Mouse (Mus musculus) neural tube, embryonic 13.5 days (tissue): Measurements from ENCODE around the gene Sucla2. TPM values are rescaled to one million over a fixed set of nuclear protein-coding genes. Genes with fewer than 3 reads are reported as not detected.
A peak's percentile ranks its signal among the peaks of the same experiment; 100 is the strongest.

Experiments used
- ATAC-seq: fragments of 200-750 bp; cut with Nextera tagmentation; 2 replicates; pipeline ENCODE4 v1.8.0; 2017; ENCODE audit warnings: low read depth, mild to moderate bottlenecking, moderate TSS enrichment, moderate library complexity
- H3K27ac ChIP-seq: fragments of 300-500 bp; sonication (generic); replicated peaks from 2 replicates; pipeline ENCODE4 v1.5.1; 2015; ENCODE audit warnings: moderate library complexity, mild to moderate bottlenecking, inconsistent platforms
- H3K27me3 ChIP-seq: fragments of 300-500 bp; sonication (generic); 2 replicates; pipeline ENCODE4 v1.6.1; 2015; ENCODE audit warnings: mild to moderate bottlenecking, inconsistent platforms
- H3K36me3 ChIP-seq: fragments of 300-500 bp; sonication (generic); 2 replicates; pipeline ENCODE4 v1.6.1; 2015; ENCODE audit warnings: mild to moderate bottlenecking, inconsistent platforms
- H3K4me1 ChIP-seq: fragments of 300-500 bp; sonication (generic); replicated peaks from 2 replicates; pipeline ENCODE4 v1.6.1; 2015; ENCODE audit warnings: inconsistent platforms
- H3K4me2 ChIP-seq: fragments of 300-500 bp; sonication (generic); 2 replicates; pipeline ENCODE4 v1.6.1; 2015; ENCODE audit warnings: inconsistent platforms, mild to moderate bottlenecking, moderate library complexity
- H3K4me3 ChIP-seq: fragments of 300-500 bp; sonication (generic); 2 replicates; pipeline ENCODE4 v1.5.1; 2015; ENCODE audit warnings: mild to moderate bottlenecking, inconsistent platforms
- H3K9ac ChIP-seq: fragments of 300-500 bp; sonication (generic); 2 replicates; pipeline ENCODE4 v1.6.1; 2015; ENCODE audit warnings: moderate library complexity, mild to moderate bottlenecking, inconsistent platforms
- H3K9me3 ChIP-seq: fragments of 300-500 bp; sonication (generic); 2 replicates; pipeline ENCODE4 v1.6.1; 2016; ENCODE audit warnings: inconsistent platforms
- WGBS: fragments of 180-500 bp; shearing (Covaris S2); methylation state at CpG from one replicate; pipeline ENCODE4 v1.1.7; 2015; 5-methylcytosine and 5-hydroxymethylcytosine counted together
- polyA plus RNA-seq: library from polyadenylated mRNA; unstranded; fragments of >200 nt; fragmentation: Nextera tagmentation; extraction: Ambion mirVana; gene quantifications from 2 replicates; pipeline ENCODE4 v1.2.1, GENCODE M21; 2015

Gene Sucla2
- polyA plus RNA-seq, result 118 and 126 TPM in 2 replicates

- under 1% methylated on average over 37 of the region's 41 CpGs for WGBS
- Histone ChIP-seq H3K4me2 (peak within 1 kb of the TSS; percentile 46), H3K4me3 (peak within 1 kb of the TSS; percentile 48), H3K4me1 (peaks cover 6% of the 10 kb centered on the region), H3K27me3 (peaks cover 4% of the 10 kb centered on the region; the same call in 1 of the 2 replicates), H3K27ac (peak within 1 kb of the TSS; percentile 94), H3K9ac (peak within 1 kb of the TSS; percentile 69), H3K9me3 (no peaks in the 10 kb centered on the region), H3K36me3 (no peaks in the 10 kb centered on the region)
- peak; percentile 99 for ATAC-seq
Measured at GRCm38 (mm10) chr14:73524766-73525448, at the start of gene Sucla2. TSS of gene Sucla2 (plus strand) at chr14:73525319.

DNA sequence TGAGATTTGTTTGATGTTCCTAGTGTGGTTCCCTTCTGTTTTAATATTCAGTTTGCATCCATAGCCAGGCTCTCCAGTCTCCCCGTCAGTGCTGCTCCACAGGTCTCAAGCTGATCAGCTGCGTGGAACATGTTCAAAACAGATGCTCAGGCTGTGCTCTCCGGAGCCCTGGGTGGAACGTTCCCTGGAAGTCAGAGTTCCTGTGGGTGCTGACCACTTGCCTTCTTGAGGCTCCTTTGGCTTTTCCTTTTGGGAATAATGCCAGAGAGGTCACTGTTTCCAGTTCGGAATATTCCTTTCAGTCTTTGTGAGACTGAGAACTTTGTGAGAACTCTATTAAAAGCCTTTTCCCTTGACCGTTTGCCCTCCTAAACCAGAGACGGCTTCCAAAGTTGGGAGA, 49.6 kb upstream of the Sucla2 start:
- Histone ChIP-seq H3K4me1 (peaks cover 37% of the 10 kb centered on the region), H3K4me2 (no peak overlapping the region), H3K9me3 (no peaks in the 10 kb centered on the region), H3K4me3 (no peak overlapping the region), H3K27me3 (no peaks in the 10 kb centered on the region), H3K27ac (0 out of 2 replicates have a peak overlapping the region, but pooled peaks have one; percentile 1), H3K36me3 (no peaks in the 10 kb centered on the region), H3K9ac (no peak overlapping the region)
- WGBS, result 70% methylated on average over 7 of the region's 7 CpGs
- ATAC-seq, result no peak

DNA sequence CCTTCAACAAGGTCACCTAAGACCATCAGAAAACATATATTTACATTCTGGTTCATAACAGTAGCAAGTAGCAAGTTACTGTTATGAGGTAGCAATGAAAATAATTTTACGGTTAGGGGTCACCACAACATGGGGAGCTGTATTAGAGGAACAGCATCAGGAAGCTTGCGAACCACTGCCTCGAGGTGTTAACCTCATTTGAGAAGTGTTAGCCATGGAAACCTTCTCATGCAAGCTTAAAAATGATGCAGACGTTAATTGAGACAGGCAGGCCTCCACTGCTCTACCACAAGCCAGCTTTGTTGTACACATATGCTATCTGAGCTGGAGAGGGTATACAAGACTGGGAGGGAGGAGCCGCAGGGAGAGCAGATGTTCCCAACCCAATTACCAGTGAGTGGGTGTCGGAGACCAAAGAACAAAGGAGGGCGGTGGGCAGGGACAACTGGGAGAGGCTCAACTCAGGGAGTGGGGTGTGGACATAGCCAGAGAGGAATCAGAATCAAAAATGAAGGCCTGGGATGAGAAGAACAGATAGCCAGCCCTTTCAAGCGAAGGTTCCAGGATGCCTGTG, 48.7 kb upstream of the Sucla2 start:
- no peak overlapping the region for H3K4me2 ChIP-seq
- H3K27me3 ChIP-seq, result no peaks in the 10 kb centered on the region
- H3K27ac ChIP-seq, result no peak overlapping the region
- H3K4me3 ChIP-seq, result no peak overlapping the region
- ATAC-seq, result no peak
- no peaks in the 10 kb centered on the region for H3K36me3 ChIP-seq
- H3K4me1 ChIP-seq, result peaks cover 37% of the 10 kb centered on the region
- no peaks in the 10 kb centered on the region for H3K9me3 ChIP-seq
- no peak overlapping the region for H3K9ac ChIP-seq
- WGBS, result 65% methylated on average over 8 of the region's 8 CpGs

- Histone ChIP-seq H3K4me3 (no peak overlapping the region), H3K4me1 (peaks cover 37% of the 10 kb centered on the region), H3K9ac (no peak overlapping the region), H3K9me3 (no peaks in the 10 kb centered on the region), H3K36me3 (no peaks in the 10 kb centered on the region), H3K27ac (no peak overlapping the region), H3K27me3 (no peaks in the 10 kb centered on the region), H3K4me2 (no peak overlapping the region)
- ATAC-seq, result no peak
- 95% methylated on average over 10 of the region's 10 CpGs for whole genome bisulfite sequencing
Measured at GRCm38 (mm10) chr14:73477077-73477476, 48.0 kb upstream of the Sucla2 start.

DNA sequence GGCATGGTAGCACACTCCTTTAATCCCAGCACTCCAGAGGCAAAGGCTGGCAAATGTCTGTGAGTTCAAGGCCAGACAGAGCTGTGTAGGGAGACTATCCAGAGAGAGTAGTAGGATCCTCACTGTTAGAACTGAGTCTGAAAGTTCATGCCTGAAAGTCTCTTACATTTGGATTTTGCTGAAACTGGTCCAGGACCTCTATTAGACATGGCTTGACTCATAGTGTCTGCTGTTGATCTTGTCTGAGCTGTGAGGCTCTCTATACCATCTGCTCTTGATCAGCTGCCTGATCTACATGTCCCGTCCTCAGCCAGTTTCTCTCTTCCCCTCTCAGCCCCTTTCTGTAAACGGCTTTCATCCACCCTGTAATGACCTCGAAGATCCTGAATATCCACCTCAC, 46.8 kb upstream of the Sucla2 start:
- Histone ChIP-seq H3K27ac (no peak overlapping the region), H3K27me3 (no peaks in the 10 kb centered on the region), H3K36me3 (no peaks in the 10 kb centered on the region), H3K4me3 (no peak overlapping the region), H3K9ac (no peak overlapping the region), H3K9me3 (no peaks in the 10 kb centered on the region), H3K4me2 (no peak overlapping the region), H3K4me1 (peaks cover 25% of the 10 kb centered on the region)
- no peak for ATAC-seq
- WGBS, result 89% methylated on average over 3 of the region's 3 CpGs

GRCm38 (mm10) chr14:73479771-73480170, 45.3 kb upstream of the Sucla2 start:
- Histone ChIP-seq H3K27me3 (no peaks in the 10 kb centered on the region), H3K4me2 (no peak overlapping the region)
- 30% methylated on average over 1 of the region's 1 CpGs for WGBS

GRCm38 (mm10) chr14:73483516-73484229, 41.4 kb upstream of the Sucla2 start:
- H3K27ac ChIP-seq, result no peak overlapping the region
- ATAC-seq, result no peak
- no peaks in the 10 kb centered on the region for H3K36me3 ChIP-seq
- H3K9me3 ChIP-seq, result no peaks in the 10 kb centered on the region
- H3K9ac ChIP-seq, result no peak overlapping the region
- H3K4me3 ChIP-seq, result no peak overlapping the region
- WGBS, result 82% methylated on average over 5 of the region's 5 CpGs
- no peaks in the 10 kb centered on the region for H3K4me1 ChIP-seq
- H3K27me3 ChIP-seq, result no peaks in the 10 kb centered on the region
- no peak overlapping the region for H3K4me2 ChIP-seq

More at GRCm38 (mm10) chr14:73479771-73480170, 45.3 kb upstream of the Sucla2 start:
- Histone ChIP-seq H3K36me3 (no peaks in the 10 kb centered on the region), H3K9me3 (no peaks in the 10 kb centered on the region), H3K9ac (no peak overlapping the region), H3K4me3 (no peak overlapping the region), H3K4me1 (peaks cover 12% of the 10 kb centered on the region), H3K27ac (no peak overlapping the region)
- no peak for ATAC-seq

DNA sequence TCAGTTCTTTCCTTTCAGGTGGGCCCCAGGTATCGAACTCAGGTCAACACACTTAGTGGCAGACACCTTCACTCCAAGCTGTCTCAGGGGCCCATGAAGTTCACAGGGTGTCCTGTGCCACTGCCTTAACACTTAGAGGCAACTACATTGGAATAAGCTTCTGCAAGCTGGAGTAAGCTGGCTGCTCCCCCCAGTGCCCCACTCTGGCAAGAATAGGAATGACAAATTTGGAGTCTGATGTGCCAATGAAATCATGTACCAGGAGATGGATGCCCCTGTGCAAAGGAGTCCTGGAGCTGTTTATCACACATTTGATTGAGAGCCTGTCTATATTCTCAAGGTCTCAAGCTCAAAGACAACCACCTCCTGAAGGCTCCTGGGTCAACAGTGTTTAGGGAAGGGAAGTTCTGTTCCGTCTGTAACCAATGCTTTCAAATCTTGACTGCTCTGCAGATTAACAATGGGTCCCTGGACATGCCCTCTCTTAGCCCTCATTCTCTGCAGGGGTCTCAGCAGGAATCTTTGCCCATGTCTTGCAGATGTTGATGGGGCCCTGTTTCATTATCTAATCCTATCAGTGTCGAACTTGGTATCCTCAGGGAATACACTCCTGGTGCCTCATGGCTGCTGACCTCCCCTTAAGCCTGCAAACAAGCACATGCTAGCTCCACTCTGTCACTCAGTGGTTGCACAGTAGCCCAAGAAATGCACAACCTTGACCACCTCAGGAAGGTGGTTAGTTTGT, 40.6 kb upstream of the Sucla2 start:
- no peak for ATAC-seq
- Histone ChIP-seq H3K4me1 (no peaks in the 10 kb centered on the region), H3K4me2 (no peak overlapping the region), H3K36me3 (no peaks in the 10 kb centered on the region), H3K27ac (no peak overlapping the region), H3K27me3 (no peaks in the 10 kb centered on the region), H3K9me3 (no peaks in the 10 kb centered on the region), H3K4me3 (no peak overlapping the region), H3K9ac (no peak overlapping the region)
- 71% methylated on average over 3 of the region's 3 CpGs for WGBS

DNA sequence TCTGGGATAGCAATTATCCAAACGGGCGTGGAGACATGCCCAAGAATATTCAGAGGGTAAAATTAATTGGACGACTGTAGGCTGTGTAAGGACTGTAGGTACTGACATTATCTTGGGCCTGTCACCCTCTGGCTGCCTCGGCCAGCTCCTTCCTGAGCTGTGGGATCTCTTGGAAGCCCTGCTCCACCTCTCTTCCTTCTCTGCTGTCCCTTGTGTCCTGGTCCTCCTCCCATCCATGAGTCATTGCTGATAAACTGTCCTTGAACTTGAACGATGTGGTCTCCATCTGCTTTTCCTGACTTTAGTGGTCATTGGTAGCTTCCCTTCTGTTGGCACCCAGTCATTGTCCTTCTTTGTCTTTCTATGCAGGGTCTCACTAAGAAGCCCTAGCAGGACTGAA, 38.5 kb upstream of the Sucla2 start:
- H3K4me1 ChIP-seq, result no peaks in the 10 kb centered on the region
- no peak overlapping the region for H3K9ac ChIP-seq
- no peaks in the 10 kb centered on the region for H3K27me3 ChIP-seq
- H3K36me3 ChIP-seq, result no peaks in the 10 kb centered on the region
- H3K4me2 ChIP-seq, result no peak overlapping the region
- H3K27ac ChIP-seq, result no peak overlapping the region
- H3K9me3 ChIP-seq, result no peaks in the 10 kb centered on the region
- WGBS, result 85% methylated on average over 5 of the region's 5 CpGs
- no peak for ATAC-seq
- H3K4me3 ChIP-seq, result no peak overlapping the region

GRCm38 (mm10) chr14:73493356-73493755, 31.8 kb upstream of the Sucla2 start:
- no peaks in the 10 kb centered on the region for H3K36me3 ChIP-seq
- no peaks in the 10 kb centered on the region for H3K9me3 ChIP-seq
- ATAC-seq, result no peak
- no peak overlapping the region for H3K27ac ChIP-seq
- 91% methylated on average over 6 of the region's 6 CpGs for WGBS
- H3K27me3 ChIP-seq, result no peaks in the 10 kb centered on the region
- no peaks in the 10 kb centered on the region for H3K4me1 ChIP-seq
- no peak overlapping the region for H3K4me3 ChIP-seq
- H3K9ac ChIP-seq, result no peak overlapping the region
- H3K4me2 ChIP-seq, result no peak overlapping the region

GRCm38 (mm10) chr14:73494122-73494521, 31.0 kb upstream of the Sucla2 start:
- Histone ChIP-seq H3K4me3 (no peak overlapping the region), H3K9me3 (no peaks in the 10 kb centered on the region), H3K27me3 (no peaks in the 10 kb centered on the region), H3K36me3 (no peaks in the 10 kb centered on the region), H3K4me1 (no peaks in the 10 kb centered on the region), H3K4me2 (no peak overlapping the region), H3K27ac (no peak overlapping the region), H3K9ac (no peak overlapping the region)
- ATAC-seq, result no peak
- WGBS, result 82% methylated on average over 6 of the region's 6 CpGs

DNA sequence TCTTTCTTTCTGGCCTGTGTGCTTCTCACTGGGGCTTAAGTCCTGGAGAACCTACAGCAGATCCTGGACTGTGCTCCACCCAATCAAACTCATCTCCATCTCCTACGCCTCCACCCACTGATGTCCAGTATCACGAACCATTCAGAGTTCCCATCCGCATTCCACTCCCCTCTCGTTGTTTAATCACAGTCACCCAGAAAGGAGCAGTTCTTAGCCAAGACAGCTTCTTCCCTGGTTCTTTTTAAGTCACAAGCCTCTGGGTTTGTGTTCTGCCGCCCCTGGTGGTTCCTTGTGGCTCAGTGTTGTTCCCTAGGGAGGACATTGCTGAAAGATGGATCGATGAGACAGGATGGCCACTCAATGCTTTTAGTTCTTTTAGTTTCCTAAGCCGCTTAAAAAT, 29.4 kb upstream of the Sucla2 start:
- Histone ChIP-seq H3K36me3 (no peaks in the 10 kb centered on the region), H3K4me2 (no peak overlapping the region), H3K9ac (no peak overlapping the region), H3K4me1 (no peaks in the 10 kb centered on the region), H3K27me3 (no peaks in the 10 kb centered on the region), H3K4me3 (no peak overlapping the region), H3K27ac (no peak overlapping the region), H3K9me3 (no peaks in the 10 kb centered on the region)
- no peak for ATAC-seq
- 75% methylated on average over 7 of the region's 7 CpGs for WGBS
